Mouse (Mus musculus): ENCODE results near the gene Ctnnd2.

Ctnnd2 gene

GRCm38 (mm10) chr15:30550956-30551355 lies 378.6 kb downstream of the Ctnnd2 start:
- DNase-seq: no peak

GRCm38 (mm10) chr15:30553910-30554406 lies 381.6 kb downstream of the Ctnnd2 start:
- DNase-seq: no peak

GRCm38 (mm10) chr15:30555787-30556186 lies 383.4 kb downstream of the Ctnnd2 start:
- no peak for DNase-seq

GRCm38 (mm10) chr15:30562375-30562774 lies 390.0 kb downstream of the Ctnnd2 start:
- DNase-seq: no peak

GRCm38 (mm10) chr15:30564594-30564993 lies 392.2 kb downstream of the Ctnnd2 start:
- no peak for DNase-seq

GRCm38 (mm10) chr15:30570254-30570800 lies 397.9 kb downstream of the Ctnnd2 start:
- peak; percentile 12 for DNase-seq

- DNase-seq: no peak
Measured at GRCm38 (mm10) chr15:30587446-30587845, 415.1 kb downstream of the Ctnnd2 start.

- DNase-seq: no peak
Measured at GRCm38 (mm10) chr15:30590865-30591264, 418.5 kb downstream of the Ctnnd2 start.

- DNase-seq: no peak
Measured at GRCm38 (mm10) chr15:30595507-30595906, 423.1 kb downstream of the Ctnnd2 start.

- no peak for DNase-seq
Measured at GRCm38 (mm10) chr15:30610613-30611012, 438.2 kb downstream of the Ctnnd2 start.

GRCm38 (mm10) chr15:30615451-30615850 lies 443.1 kb downstream of the Ctnnd2 start:
- no peak for DNase-seq

- DNase-seq: no peak
Measured at GRCm38 (mm10) chr15:30616861-30617260, 444.5 kb downstream of the Ctnnd2 start.

GRCm38 (mm10) chr15:30617932-30618331 lies 445.5 kb downstream of the Ctnnd2 start:
- DNase-seq: no peak

GRCm38 (mm10) chr15:30628524-30628923 lies 456.1 kb downstream of the Ctnnd2 start:
- no peak for DNase-seq

- DNase-seq: no peak
Measured at GRCm38 (mm10) chr15:30632113-30632735, 459.8 kb downstream of the Ctnnd2 start.

- DNase-seq: no peak
Measured at GRCm38 (mm10) chr15:30633917-30634316, 461.5 kb downstream of the Ctnnd2 start.

GRCm38 (mm10) chr15:30634522-30634921 lies 462.1 kb downstream of the Ctnnd2 start:
- no peak for DNase-seq

GRCm38 (mm10) chr15:30640651-30641050 lies 468.3 kb downstream of the Ctnnd2 start:
- peak; percentile 28 for DNase-seq

- no peak for DNase-seq
Measured at GRCm38 (mm10) chr15:30645688-30646087, 473.3 kb downstream of the Ctnnd2 start.

GRCm38 (mm10) chr15:30646501-30647431 lies 474.4 kb downstream of the Ctnnd2 start:
- peak; percentile 54 for DNase-seq

- peak; percentile 56 for DNase-seq
Measured at GRCm38 (mm10) chr15:30647679-30648311, 475.4 kb downstream of the Ctnnd2 start.

- DNase-seq: no peak
Measured at GRCm38 (mm10) chr15:30649964-30650363, 477.6 kb downstream of the Ctnnd2 start.

GRCm38 (mm10) chr15:30655433-30655832 lies 483.0 kb downstream of the Ctnnd2 start:
- no peak for DNase-seq
